Mouse (Mus musculus) G1E (cell line): ENCODE data around the gene Cbln3. TPM values are rescaled to one million over a fixed set of nuclear protein-coding genes. Genes with fewer than 3 reads are reported as not detected.

Experiments
- ATAC-seq: 2 replicates; pipeline ENCODE4 v1.8.0; 2016; ENCODE audit warnings: mild to moderate bottlenecking; ENCODE audit not compliant: insufficient number of reproducible peaks, poor library complexity, low FRiP score, severe bottlenecking; ENCODE audit errors: extremely low read depth
- DNase-seq: peaks from one replicate; pipeline ENCODE4 v3.0.0; 2012; ENCODE audit warnings: low spot score
- H3K27me3 ChIP-seq: 2 replicates; pipeline ENCODE4 v1.6.1; 2012; ENCODE audit warnings: mild to moderate bottlenecking, low read length, inconsistent platforms; ENCODE audit not compliant: insufficient read depth
- H3K36me3 ChIP-seq: replicated peaks from 2 replicates; pipeline ENCODE3; 2012; ENCODE audit warnings: mild to moderate bottlenecking, inconsistent platforms
- H3K4me1 ChIP-seq: 2 replicates; pipeline ENCODE4 v1.6.1; 2012; ENCODE audit warnings: low read depth, low read length, inconsistent platforms, mixed read lengths; ENCODE audit not compliant: insufficient read depth
- H3K4me3 ChIP-seq: 2 replicates; pipeline ENCODE4 v1.5.1; 2012; ENCODE audit warnings: low read depth, mild to moderate bottlenecking, inconsistent platforms, low read length, moderate library complexity, mixed read lengths
- H3K9me3 ChIP-seq: replicated peaks from 2 replicates; pipeline ENCODE4 v1.6.1; 2012; ENCODE audit warnings: inconsistent platforms
- CTCF ChIP-seq: IDR thresholded peaks from 2 replicates; pipeline ENCODE4 v1.5.1; 2012; ENCODE audit warnings: low read depth, low read length, inconsistent platforms, mixed read lengths
- GATA1 ChIP-seq: IDR thresholded peaks from 2 replicates; pipeline ENCODE4 v1.6.1; 2012; ENCODE audit warnings: borderline replicate concordance, low read length, inconsistent platforms, mixed read lengths
- GATA2 ChIP-seq: IDR thresholded peaks from 2 replicates; pipeline ENCODE4 v1.6.1; 2012; ENCODE audit warnings: low read depth, low read length, inconsistent platforms, borderline replicate concordance
- POLR2AphosphoS5 ChIP-seq: IDR thresholded peaks from 2 replicates; pipeline ENCODE4 v1.6.1; 2012; ENCODE audit warnings: low read depth, low read length, inconsistent platforms; ENCODE audit not compliant: insufficient replicate concordance
- TAL1 ChIP-seq: conservative IDR thresholded peaks from 2 replicates; pipeline ENCODE4 v1.6.1; 2012; ENCODE audit warnings: low read depth, low read length, inconsistent platforms, mixed read lengths
- polyA plus RNA-seq: library from polyadenylated mRNA; stranded (reverse); fragments of >175 nt; gene quantifications from 2 replicates; pipeline ENCODE4 v1.2.3, GENCODE M21; 2012
- total RNA-seq, 2 experiments: library from RNA; stranded (forward) in 1 of 2; stranded (reverse) in 1 of 2; fragments of 200-1000 nt in 1 of 2; fragments of >200 nt in 1 of 2; fragmentation: Nextera tagmentation in 1 of 2; gene quantifications; 2 replicates each; pipeline ENCODE4 v1.2.3; 2014 to 2017

The Cbln3 gene
- total and polyA plus RNA-seq, 3 experiments: 0.35 to 0.66 (median 0.53) TPM

GRCm38 (mm10) chr14:55866962-55867361 is 17.2 kb downstream of the Cbln3 start:
- no peak for DNase-seq
- H3K4me3 ChIP-seq: no peak overlapping the region
- no peak for ATAC-seq
- H3K4me1 ChIP-seq: peaks cover 6% of the 10 kb centered on the region; the same call in 1 of the 2 replicates
- H3K9me3 ChIP-seq: no peaks in the 10 kb centered on the region
- H3K27me3 ChIP-seq: peaks cover 46% of the 10 kb centered on the region
- no peak for TF ChIP-seq POLR2AphosphoS5
- TF ChIP-seq CTCF: peak; percentile 81
- H3K36me3 ChIP-seq: peaks cover 3% of the 10 kb centered on the region

- Histone ChIP-seq H3K4me3 (no peak overlapping the region), H3K9me3 (no peaks in the 10 kb centered on the region), H3K4me1 (peaks cover 6% of the 10 kb centered on the region; the same call in 1 of the 2 replicates), H3K27me3 (peaks cover 43% of the 10 kb centered on the region), H3K36me3 (no peaks in the 10 kb centered on the region)
- DNase-seq (peak; percentile 82), ATAC-seq (peak; percentile 34; the same call in 1 of the 2 replicates)
- peak; percentile 92 for TF ChIP-seq CTCF
- no peak for TF ChIP-seq GATA2
Measured at GRCm38 (mm10) chr14:55863773-55864172, 20.4 kb downstream of the Cbln3 start.

GRCm38 (mm10) chr14:55862970-55863369 is 21.2 kb downstream of the Cbln3 start:
- Histone ChIP-seq H3K4me1 (peaks cover 6% of the 10 kb centered on the region; the same call in 1 of the 2 replicates), H3K4me3 (no peak overlapping the region), H3K9me3 (no peaks in the 10 kb centered on the region), H3K36me3 (no peaks in the 10 kb centered on the region), H3K27me3 (peaks cover 46% of the 10 kb centered on the region)
- DNase-seq: no peak
- no peak for ATAC-seq
- TF ChIP-seq CTCF: no peak
- TF ChIP-seq GATA2: no peak
- TF ChIP-seq TAL1: no peak
- TF ChIP-seq POLR2AphosphoS5: no peak
- TF ChIP-seq GATA1: no peak

DNA sequence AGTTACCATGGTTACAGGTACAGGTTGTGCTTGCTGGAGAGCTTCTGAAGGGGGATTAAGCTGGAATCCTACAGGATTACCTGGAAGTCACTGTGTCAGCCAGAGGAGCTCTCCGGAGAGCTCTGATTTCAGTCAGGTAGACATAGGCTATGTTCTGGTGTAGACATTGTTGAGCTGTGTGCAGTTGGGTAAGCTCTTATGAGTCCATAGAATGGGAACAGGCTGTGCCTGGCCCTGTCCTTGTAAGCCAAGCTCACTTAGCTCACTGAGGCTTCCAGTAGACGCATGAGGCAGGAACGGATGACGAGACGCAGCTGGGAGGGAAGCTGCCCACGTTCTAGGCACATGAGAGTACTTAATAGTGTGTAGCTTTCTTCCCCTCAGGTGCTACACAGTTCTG is 22.0 kb downstream of the Cbln3 start:
- H3K4me1 ChIP-seq: peaks cover 6% of the 10 kb centered on the region; the same call in 1 of the 2 replicates
- TF ChIP-seq POLR2AphosphoS5 (no peak), CTCF (no peak), GATA2 (no peak), GATA1 (no peak), TAL1 (no peak)
- H3K4me3 ChIP-seq: no peak overlapping the region
- no peak for ATAC-seq
- no peaks in the 10 kb centered on the region for H3K9me3 ChIP-seq
- H3K27me3 ChIP-seq: peaks cover 52% of the 10 kb centered on the region
- no peak for DNase-seq
- no peaks in the 10 kb centered on the region for H3K36me3 ChIP-seq

DNA sequence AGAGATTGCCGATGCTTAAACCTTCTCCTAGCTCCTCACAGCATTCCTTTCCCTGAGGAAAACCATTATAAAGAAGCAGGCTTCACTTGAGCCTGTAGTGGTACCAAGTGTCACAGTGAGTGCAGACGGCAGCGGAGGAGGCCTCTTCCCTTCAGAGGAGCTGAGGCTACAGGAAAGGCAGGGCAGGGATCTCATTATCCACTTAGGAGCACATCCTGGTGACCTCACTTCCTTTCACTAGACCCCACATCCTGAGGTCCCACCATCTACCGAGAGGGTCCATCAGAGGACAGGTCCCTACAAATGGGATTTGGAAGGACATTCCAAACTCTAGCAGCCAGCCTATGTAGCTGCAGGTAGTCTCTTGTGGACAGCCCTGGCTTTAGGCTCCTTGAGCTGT is 26.6 kb downstream of the Cbln3 start:
- Histone ChIP-seq H3K4me3 (no peak overlapping the region), H3K4me1 (peaks cover 37% of the 10 kb centered on the region), H3K36me3 (no peaks in the 10 kb centered on the region), H3K27me3 (peaks cover 60% of the 10 kb centered on the region), H3K9me3 (no peaks in the 10 kb centered on the region)
- TF ChIP-seq POLR2AphosphoS5: no peak
- no peak for TF ChIP-seq GATA2
- no peak for TF ChIP-seq CTCF
- TF ChIP-seq GATA1: no peak
- TF ChIP-seq TAL1: no peak
- ATAC-seq (no peak), DNase-seq (no peak)

GRCm38 (mm10) chr14:55855101-55855561 is 29.1 kb downstream of the Cbln3 start:
- Histone ChIP-seq H3K9me3 (no peaks in the 10 kb centered on the region), H3K27me3 (peaks cover 69% of the 10 kb centered on the region), H3K4me3 (peak overlapping the region; percentile 71), H3K36me3 (no peaks in the 10 kb centered on the region), H3K4me1 (peaks cover 37% of the 10 kb centered on the region)
- peak; percentile 31 for ATAC-seq
- DNase-seq: no peak
- TF ChIP-seq GATA2 (no peak), POLR2AphosphoS5 (no peak), CTCF (no peak), GATA1 (no peak), TAL1 (no peak)

DNA sequence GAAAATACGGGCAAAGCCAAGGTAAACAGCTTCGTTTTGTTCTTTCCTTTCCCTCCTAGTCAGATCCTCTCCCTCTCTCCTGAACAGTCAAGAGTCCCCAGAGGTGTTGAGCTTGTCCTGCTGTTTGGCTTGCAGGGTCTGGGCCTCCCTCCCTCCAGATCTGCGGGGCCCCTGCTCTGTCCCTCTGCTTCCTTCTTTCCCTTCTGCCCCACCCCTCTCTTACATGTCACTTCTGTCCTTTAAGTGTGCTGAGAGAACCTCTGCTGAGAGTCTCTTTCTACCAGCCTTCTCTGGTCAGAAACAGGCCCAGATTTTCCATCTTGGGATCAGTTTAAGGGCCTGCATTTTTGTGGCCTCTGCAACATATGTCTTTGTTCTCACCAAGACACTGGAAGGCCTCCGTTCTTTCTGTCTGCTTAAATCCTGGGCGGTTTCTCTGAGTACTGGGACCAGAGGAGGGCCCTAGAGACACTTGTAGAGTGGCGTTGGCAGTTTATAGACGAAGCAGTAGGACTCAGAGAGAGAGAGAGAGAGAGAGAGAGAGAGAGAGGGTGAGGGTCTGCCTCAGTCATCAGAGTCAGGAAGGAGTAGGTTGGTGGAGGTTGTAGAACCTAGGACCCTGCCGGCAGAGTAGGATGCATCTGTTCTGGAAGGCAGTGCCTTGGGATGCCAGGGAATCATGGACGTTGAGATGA is 29.6 kb downstream of the Cbln3 start:
- peak; percentile 33 for DNase-seq
- peaks cover 37% of the 10 kb centered on the region for H3K4me1 ChIP-seq
- no peaks in the 10 kb centered on the region for H3K9me3 ChIP-seq
- ATAC-seq: peak; percentile 46; the same call in 1 of the 2 replicates
- H3K4me3 ChIP-seq: peak overlapping the region; percentile 71
- no peaks in the 10 kb centered on the region for H3K36me3 ChIP-seq
- peaks cover 73% of the 10 kb centered on the region for H3K27me3 ChIP-seq
- TF ChIP-seq GATA2 (no peak), CTCF (no peak), TAL1 (no peak), POLR2AphosphoS5 (no peak), GATA1 (no peak)
